Comparison of ENCODE assay signal across 8 mouse cellular contexts in the genomic region with DNA sequence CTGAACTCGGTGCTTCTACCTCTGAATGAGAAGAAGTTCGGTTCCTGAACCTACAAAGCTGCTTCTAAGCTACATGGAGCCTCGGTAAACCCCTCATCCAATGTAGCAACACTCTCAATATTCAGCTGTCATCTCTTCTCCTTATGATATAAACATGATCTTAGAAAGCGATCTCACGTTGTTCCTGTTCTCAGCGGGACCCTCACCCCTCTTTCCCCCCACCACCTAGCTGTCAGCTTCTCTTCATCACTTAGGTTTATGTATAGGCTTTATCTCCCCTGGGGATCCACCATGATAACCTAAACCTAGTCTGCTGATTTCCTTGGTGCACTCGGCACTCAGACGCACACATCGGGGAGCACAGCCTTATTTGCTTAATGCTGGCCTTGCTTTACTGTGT. TPM values are rescaled to one million over a fixed set of nuclear protein-coding genes. Genes with fewer than 3 reads are reported as not detected.
DNase-seq lines count a peak whose midpoint lies in the region; ATAC-seq lines count a peak whose summit lies in the region.

Gene Gtf3c5 (minus strand): TSS at position 101 of the 400 bp plus-strand sequence.

- peak within 1 kb of the TSS; percentile 62 for H3K4me3 ChIP-seq in forebrain, embryonic 14.5 days (ENCODE audit: low read depth, low read length)
- H3K4me3 ChIP-seq in midbrain, embryonic 15.5 days, result peak within 1 kb of the TSS; percentile 81

- no peaks in the 10 kb centered on the region for H3K27me3 ChIP-seq in forebrain, embryonic 14.5 days (replicated peaks; ENCODE audit: control insufficient read depth, insufficient read depth, low read length)
- no peaks in the 10 kb centered on the region for H3K27me3 ChIP-seq in midbrain, embryonic 15.5 days (replicated peaks)

- no peak for ATAC-seq in activated CD4-positive, CD25-positive, alpha-beta regulatory T cell, adult 4 months
- no peak for ATAC-seq in forebrain, embryonic 14.5 days
- ATAC-seq in midbrain, embryonic 15.5 days (replicated peaks), result no peak

- 78% methylated on average over 9 of the region's 9 CpGs for WGBS in forebrain, embryonic 14.5 days
- WGBS in midbrain, embryonic 15.5 days, result 74% methylated on average over 9 of the region's 9 CpGs

- peak; percentile 10 for DNase-seq in kidney, adult 9 months
- no peak for DNase-seq in kidney, postnatal 4 days
- no peak for DNase-seq in forebrain, embryonic 14.5 days (ENCODE audit: low spot score)
- no peak for DNase-seq in layer of hippocampus, postnatal 25 days (ENCODE audit: extremely low spot score in 1 of 2, low spot score in 1 of 2)
- no peak for DNase-seq in gastrocnemius, adult 8-10 months (ENCODE audit: low spot score in 2 of 2)
- DNase-seq in thymus, postnatal 4 days, result no peak

- peak within 1 kb of the TSS; percentile 72 for H3K9ac ChIP-seq in forebrain, embryonic 14.5 days (ENCODE audit: low read length)
- peak within 1 kb of the TSS; percentile 68 for H3K9ac ChIP-seq in midbrain, embryonic 15.5 days

- H3K36me3 ChIP-seq in forebrain, embryonic 14.5 days (ENCODE audit: control insufficient read depth, insufficient read depth, low read length), result peaks cover 16% of the 10 kb centered on the region
- H3K36me3 ChIP-seq in midbrain, embryonic 15.5 days (replicated peaks), result no peaks in the 10 kb centered on the region; the same call in 1 of the 2 replicates

- peak within 1 kb of the TSS; percentile 62 for H3K4me2 ChIP-seq in forebrain, embryonic 14.5 days (ENCODE audit: low read length)
- peak within 1 kb of the TSS; percentile 69 for H3K4me2 ChIP-seq in midbrain, embryonic 15.5 days

- H3K4me1 ChIP-seq in forebrain, embryonic 14.5 days (ENCODE audit: control insufficient read depth, insufficient read depth, low read length), result 0 out of 2 replicates have a peak, but pooled peaks cover 9% of the 10 kb centered on the region
- peaks cover 27% of the 10 kb centered on the region for H3K4me1 ChIP-seq in midbrain, embryonic 15.5 days

- no peaks in the 10 kb centered on the region for H3K9me3 ChIP-seq in forebrain, embryonic 14.5 days (replicated peaks; ENCODE audit: control insufficient read depth, low read length)
- no peaks in the 10 kb centered on the region for H3K9me3 ChIP-seq in midbrain, embryonic 15.5 days

- peak within 1 kb of the TSS; percentile 88 for H3K27ac ChIP-seq in forebrain, embryonic 14.5 days (ENCODE audit: low read depth, low read length)
- H3K27ac ChIP-seq in midbrain, embryonic 15.5 days, result peak within 1 kb of the TSS; percentile 94

RNA-seq across cellular contexts. Expression of gene Gtf3c5, which starts in this region (rescaled TPM):
- 10 to 100 TPM; 12.5 to 20.3 TPM for polyA plus RNA-seq in activated CD4-positive, CD25-positive, alpha-beta regulatory T cell, adult 4 months (2017; shearing (Covaris generic))
- polyA plus RNA-seq in forebrain, embryonic 14.5 days (2014; fragmentation: Nextera tagmentation; extraction: Ambion mirVana), result 20.5 and 28.6 TPM in 2 replicates
- 10 to 100 TPM; 18.9 to 19.5 TPM for total RNA-seq in layer of hippocampus, postnatal 25 days (2021)
- polyA plus RNA-seq in midbrain, embryonic 15.5 days (2015; fragmentation: Nextera tagmentation; extraction: Ambion mirVana), result 48.2 and 49.2 TPM in 2 replicates
- 1 to 10 TPM; 6.5 to 8.2 (median 7.4) TPM for total RNA-seq in gastrocnemius, adult 8-10 months (2022)
